Mouse (Mus musculus): Measurements from ENCODE around the gene Isyna1. TPM values are rescaled to one million over a fixed set of nuclear protein-coding genes. Genes with fewer than 3 reads are reported as not detected.

Gene Isyna1
- polyA plus RNA-seq (2015; fragmentation: Nextera tagmentation; extraction: Ambion mirVana), result 50.4 and 57.8 TPM in 2 replicates

DNA sequence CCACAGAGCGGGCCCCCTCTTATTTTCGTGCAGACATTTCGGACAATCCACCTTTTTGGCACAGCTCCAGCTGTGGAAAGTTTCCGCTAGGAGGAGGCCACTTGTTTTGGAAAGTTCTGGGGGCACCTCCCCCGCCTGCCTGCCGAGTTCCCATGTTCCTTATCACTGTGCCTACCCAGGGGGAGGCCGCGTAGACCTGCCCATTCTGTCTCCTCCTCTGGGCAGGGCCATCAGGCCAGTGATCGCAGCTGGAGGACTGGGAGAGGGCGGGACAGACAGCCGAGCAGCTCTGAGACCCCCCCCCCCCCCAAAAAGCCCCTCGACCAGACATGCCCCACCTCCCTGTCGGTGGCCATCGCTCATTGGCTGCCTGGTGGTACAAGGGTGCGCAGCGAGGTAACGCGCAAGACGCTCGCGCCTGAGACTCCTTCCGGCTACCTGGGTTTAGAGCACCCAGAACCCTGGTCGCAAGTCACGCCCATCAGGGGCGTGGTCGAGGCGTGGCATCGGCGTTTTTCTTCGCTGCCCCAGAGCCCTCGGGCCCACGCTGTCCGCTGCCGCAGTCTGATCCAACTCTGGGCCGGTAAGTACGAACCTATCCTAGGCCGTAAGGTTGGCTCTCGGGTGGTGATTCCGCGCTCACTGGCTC is at the start of gene Isyna1:
Gene Isyna1 (plus strand): TSS at position 413 of the 649 bp plus-strand sequence.

DNA sequence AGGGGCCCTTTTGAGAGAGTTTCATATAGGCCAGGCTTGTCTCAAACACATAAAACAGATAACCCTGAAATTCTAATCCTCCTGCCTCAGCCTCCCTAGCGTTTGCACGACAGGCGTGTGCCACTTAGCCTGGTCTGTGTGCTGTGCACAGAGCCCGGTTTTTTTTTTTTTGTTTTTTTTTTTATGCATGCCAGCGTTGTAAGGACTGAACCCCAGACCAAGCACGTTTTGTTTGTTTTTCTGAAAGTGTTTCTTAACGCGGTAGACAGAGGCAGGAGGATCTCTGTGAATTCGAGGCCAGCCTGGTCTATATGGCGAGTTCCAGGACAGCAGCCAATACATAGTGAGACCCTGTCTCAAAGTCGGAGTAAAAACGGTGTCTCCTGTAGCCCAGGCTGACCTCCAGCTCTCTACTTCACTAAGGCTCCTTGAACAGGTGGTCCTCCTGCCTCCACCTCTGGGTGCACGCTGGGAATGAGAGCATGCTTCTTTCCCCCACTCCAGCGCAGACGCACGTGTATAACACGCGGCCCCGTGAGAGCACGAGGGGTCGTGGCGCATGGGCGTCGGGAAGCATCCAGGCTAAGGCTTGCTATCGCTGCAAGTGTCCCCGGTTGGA is 14.7 kb downstream of the Isyna1 start, which contains the start of gene Ssbp4:
Gene Ssbp4 (minus strand): TSS at position 124 of the 619 bp plus-strand sequence.

DNA sequence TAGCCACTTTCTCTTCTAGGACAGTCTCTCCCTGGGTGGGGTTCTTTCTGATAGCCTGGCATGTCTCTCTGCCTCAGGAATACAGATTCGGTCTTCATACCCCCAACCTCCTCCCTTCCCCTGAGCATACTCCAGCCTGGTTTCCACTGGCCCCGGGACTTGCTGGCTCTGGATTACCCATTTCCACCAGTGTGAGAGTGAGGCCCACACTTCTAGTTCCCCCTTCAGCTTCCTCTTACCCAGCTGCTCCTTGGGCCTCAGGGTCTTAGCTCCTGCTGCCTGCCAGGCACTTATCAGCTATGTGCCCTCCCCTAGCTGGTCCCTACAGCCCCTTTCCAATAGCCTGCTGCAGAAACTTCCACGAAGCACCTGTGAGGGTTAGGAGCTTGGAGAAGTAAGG is 21.7 kb downstream of the Isyna1 start, which contains the start of gene Lrrc25:
Gene Lrrc25 (plus strand): TSS at position 262 of the 400 bp plus-strand sequence.

DNA sequence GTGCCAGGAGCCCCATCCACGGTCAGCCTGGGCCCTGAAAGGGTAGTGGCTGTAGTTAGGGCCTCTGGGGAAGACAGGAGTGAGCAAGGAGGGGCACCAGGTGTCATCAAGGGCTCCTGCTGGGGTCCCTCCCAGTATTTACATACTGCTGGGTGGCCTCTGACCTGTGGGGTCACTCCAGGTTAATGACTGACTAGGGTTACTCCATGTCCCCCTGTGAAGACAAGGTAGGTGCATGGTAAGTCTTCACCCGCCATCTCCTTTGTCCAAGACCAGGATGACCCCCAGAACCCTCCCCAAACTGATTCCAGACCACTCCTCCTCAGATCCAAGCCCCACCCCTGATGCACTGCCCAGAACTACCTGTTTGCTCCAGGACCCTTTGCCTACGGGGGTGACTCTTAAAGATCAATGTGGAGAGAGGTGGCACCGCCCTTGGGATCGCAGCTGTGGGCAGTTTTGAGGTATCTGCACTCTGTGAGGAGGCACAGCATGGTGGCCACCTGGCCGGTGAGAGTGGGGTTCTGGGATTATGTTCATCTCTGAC is 38.2 kb downstream of the Isyna1 start, which contains the start of gene Gdf15:
Gene Gdf15 (minus strand): TSS at position 111 of the 547 bp plus-strand sequence.

Other genes starting within 250 kb of the Isyna1 start
- gene Upf1, start 241.1 kb upstream of the Isyna1 start, polyA plus RNA-seq (2015; fragmentation: Nextera tagmentation; extraction: Ambion mirVana), result 12.9 and 13.1 TPM in 2 replicates
- gene Comp, start 220.8 kb upstream of the Isyna1 start, polyA plus RNA-seq (2015; fragmentation: Nextera tagmentation; extraction: Ambion mirVana), result 0.28 and 0.38 TPM in 2 replicates
- gene Crtc1, start 154.8 kb upstream of the Isyna1 start, polyA plus RNA-seq (2015; fragmentation: Nextera tagmentation; extraction: Ambion mirVana), result 4.9 and 5.2 TPM in 2 replicates
- gene Klhl26, start 117.4 kb upstream of the Isyna1 start, polyA plus RNA-seq (2015; fragmentation: Nextera tagmentation; extraction: Ambion mirVana), result 6.0 and 7.3 TPM in 2 replicates
- not detected in 2 replicates for gene Tmem59l, start 107.0 kb upstream of the Isyna1 start, polyA plus RNA-seq (2015; fragmentation: Nextera tagmentation; extraction: Ambion mirVana)
- gene Crlf1, start 101.2 kb upstream of the Isyna1 start, polyA plus RNA-seq (2015; fragmentation: Nextera tagmentation; extraction: Ambion mirVana), result 2.3 and 2.4 TPM in 2 replicates
- gene Rex1bd, start 87.6 kb upstream of the Isyna1 start, polyA plus RNA-seq (2015; fragmentation: Nextera tagmentation; extraction: Ambion mirVana), result 90.9 and 97.6 TPM in 2 replicates
- 940 and 995 TPM in 2 replicates for gene Uba52, start 83.6 kb upstream of the Isyna1 start, polyA plus RNA-seq (2015; fragmentation: Nextera tagmentation; extraction: Ambion mirVana)
- 177 and 190 TPM in 2 replicates for gene Fkbp8, start 66.6 kb upstream of the Isyna1 start, polyA plus RNA-seq (2015; fragmentation: Nextera tagmentation; extraction: Ambion mirVana)
- gene Kxd1, start 66.4 kb upstream of the Isyna1 start, polyA plus RNA-seq (2015; fragmentation: Nextera tagmentation; extraction: Ambion mirVana), result 46.7 and 49.2 TPM in 2 replicates
- 9.3 and 10.1 TPM in 2 replicates for gene Ell, start 54.9 kb upstream of the Isyna1 start, polyA plus RNA-seq (2015; fragmentation: Nextera tagmentation; extraction: Ambion mirVana)
- gene Ssbp4, start 14.5 kb downstream of the Isyna1 start, polyA plus RNA-seq (2015; fragmentation: Nextera tagmentation; extraction: Ambion mirVana), result 80.1 and 80.6 TPM in 2 replicates
- gene Lrrc25, start 21.8 kb downstream of the Isyna1 start, polyA plus RNA-seq (2015; fragmentation: Nextera tagmentation; extraction: Ambion mirVana), result 10.7 and 14.6 TPM in 2 replicates
- gene Gdf15, start 38.1 kb downstream of the Isyna1 start, polyA plus RNA-seq (2015; fragmentation: Nextera tagmentation; extraction: Ambion mirVana), result 0.79 and 0.93 TPM in 2 replicates
- 13.5 and 15.4 TPM in 2 replicates for gene Pgpep1, start 66.0 kb downstream of the Isyna1 start, polyA plus RNA-seq (2015; fragmentation: Nextera tagmentation; extraction: Ambion mirVana)
- gene Lsm4, start 78.9 kb downstream of the Isyna1 start, polyA plus RNA-seq (2015; fragmentation: Nextera tagmentation; extraction: Ambion mirVana), result 209 and 217 TPM in 2 replicates
- 33.3 and 37.5 TPM in 2 replicates for gene Jund, start 104.6 kb downstream of the Isyna1 start, polyA plus RNA-seq (2015; fragmentation: Nextera tagmentation; extraction: Ambion mirVana)
- gene Iqcn, start 109.1 kb downstream of the Isyna1 start, polyA plus RNA-seq (2015; fragmentation: Nextera tagmentation; extraction: Ambion mirVana), result not detected in 2 replicates
- gene Gm3336, start 124.2 kb downstream of the Isyna1 start, polyA plus RNA-seq (2015; fragmentation: Nextera tagmentation; extraction: Ambion mirVana), result 0.16 TPM in 1 of 2 replicates, not detected in the other
- 0.16 and 0.24 TPM in 2 replicates for gene Pde4c, start 129.3 kb downstream of the Isyna1 start, polyA plus RNA-seq (2015; fragmentation: Nextera tagmentation; extraction: Ambion mirVana)
- gene Rab3a, start 160.3 kb downstream of the Isyna1 start, polyA plus RNA-seq (2015; fragmentation: Nextera tagmentation; extraction: Ambion mirVana), result 4.8 and 5.3 TPM in 2 replicates
- 53.7 and 56.1 TPM in 2 replicates for gene Mpv17l2, start 166.6 kb downstream of the Isyna1 start, polyA plus RNA-seq (2015; fragmentation: Nextera tagmentation; extraction: Ambion mirVana)
- 22.8 and 27.4 TPM in 2 replicates for gene Pik3r2, start 182.3 kb downstream of the Isyna1 start, polyA plus RNA-seq (2015; fragmentation: Nextera tagmentation; extraction: Ambion mirVana)
- 12.4 and 14.1 TPM in 2 replicates for gene Mast3, start 210.7 kb downstream of the Isyna1 start, polyA plus RNA-seq (2015; fragmentation: Nextera tagmentation; extraction: Ambion mirVana)
- 0.60 and 0.93 TPM in 2 replicates for gene Il12rb1, start 214.1 kb downstream of the Isyna1 start, polyA plus RNA-seq (2015; fragmentation: Nextera tagmentation; extraction: Ambion mirVana)
- 13.1 and 15.0 TPM in 2 replicates for gene Arrdc2, start 245.3 kb downstream of the Isyna1 start, polyA plus RNA-seq (2015; fragmentation: Nextera tagmentation; extraction: Ambion mirVana)